Mouse (Mus musculus): ENCODE measurements around the gene Rbpjl.

- no peak for TF ChIP-seq POLR2A (IDR thresholded peaks at IDR 0.05; ENCODE audit: extremely low read depth, insufficient read depth, low read length)
- TF ChIP-seq CTCF (IDR thresholded peaks at IDR 0.05; ENCODE audit: extremely low read depth, insufficient read depth, low read length): peak; percentile 75
Observed at GRCm38 (mm10) chr2:164407708-164408107, 4.8 kb downstream of the Rbpjl start.
